Mouse (Mus musculus) retina, postnatal 7 days (tissue): ENCODE results near the gene Ankrd28.

Experiments used
- DNase-seq: peaks from one replicate; pipeline ENCODE4 v3.0.0-alpha.2; 2012; ENCODE audit warnings: low read depth, low spot score

Ankrd28 gene

GRCm38 (mm10) chr14:31651206-31651605, 179.2 kb downstream of the Ankrd28 start:
- no peak for DNase-seq

DNA sequence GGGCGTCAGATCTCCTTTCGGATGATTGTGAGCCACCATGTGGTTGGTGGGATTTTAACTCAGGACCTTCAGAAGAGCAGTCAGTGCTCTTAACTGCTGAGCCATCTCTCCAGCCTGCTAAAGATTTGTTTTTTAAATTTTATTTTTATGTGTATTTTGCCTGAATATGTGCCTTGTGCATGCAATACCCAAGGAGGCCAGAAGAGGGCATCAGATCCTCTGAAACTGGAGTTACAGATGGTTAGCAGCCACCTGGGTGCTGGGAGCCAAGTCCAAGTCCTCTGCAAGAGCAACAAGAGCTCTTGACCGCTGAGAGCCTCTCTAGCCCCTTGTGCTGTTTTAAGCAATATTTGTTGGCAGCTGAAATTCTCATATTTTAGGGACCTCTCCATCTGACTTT, 180.1 kb downstream of the Ankrd28 start:
- DNase-seq, result no peak
